Mouse (Mus musculus): ENCODE data around the gene Tssk2. TPM values are rescaled to one million over a fixed set of nuclear protein-coding genes. Genes with fewer than 3 reads are reported as not detected.

Gene Tssk2
- not detected for total RNA-seq (2021)
- long read RNA-seq, experiment 1, result 0 reads
- long read RNA-seq, experiment 2, result 0 reads

DNA sequence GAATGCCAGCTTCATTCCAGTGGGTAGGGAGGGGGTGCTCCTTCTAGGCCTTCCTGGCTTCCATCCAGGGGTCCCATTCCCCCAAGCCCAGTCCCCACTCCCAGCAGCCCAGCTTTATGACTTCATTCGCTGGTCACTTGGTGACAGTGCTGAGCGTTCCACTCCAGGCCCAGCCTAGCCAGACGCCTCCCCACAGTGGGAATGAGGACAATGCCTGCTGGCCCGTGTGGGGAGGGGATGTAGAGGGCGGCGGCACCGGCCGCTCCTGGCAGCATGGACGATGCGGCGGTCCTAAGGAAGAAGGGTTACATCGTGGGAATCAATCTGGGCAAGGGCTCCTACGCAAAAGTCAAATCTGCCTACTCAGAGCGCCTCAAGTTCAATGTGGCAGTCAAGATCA, at the start of gene Tssk2, which contains the start of gene Dgcr2:
Gene Tssk2 (plus strand): TSS at position 176 of the 400 bp plus-strand sequence.
Gene Dgcr2 (minus strand): TSS at position 101 of the 400 bp plus-strand sequence.
- DNase-seq, result no peak

- peak; percentile 33 for DNase-seq
These were observed 49.5 kb upstream of the Tssk2 start for GRCm38 (mm10) chr16:17848928-17849327.

GRCm38 (mm10) chr16:17849486-17849885, 49.0 kb upstream of the Tssk2 start:
- DNase-seq, result no peak

- DNase-seq, result no peak
These were observed 47.1 kb upstream of the Tssk2 start for GRCm38 (mm10) chr16:17851331-17851730.

DNA sequence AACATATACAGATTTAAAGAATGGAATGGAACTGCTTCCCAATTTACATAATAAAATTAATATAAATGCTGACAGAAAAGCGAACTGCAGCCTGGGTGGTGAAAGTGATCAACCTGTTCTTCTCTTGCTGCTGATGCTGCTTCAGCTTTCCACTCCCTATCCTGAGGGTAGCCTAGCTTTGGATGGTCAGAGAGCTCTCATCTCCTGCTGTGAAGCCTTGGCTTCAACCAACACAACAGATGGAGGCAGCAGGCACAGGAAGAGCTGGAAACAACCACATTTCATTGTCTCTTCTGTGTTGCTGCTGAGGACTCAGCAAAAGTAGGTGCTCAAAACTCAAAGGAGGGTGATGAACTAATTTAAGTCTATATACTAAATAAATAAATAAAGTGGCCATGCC, 46.6 kb upstream of the Tssk2 start:
- DNase-seq, result no peak

- DNase-seq, result no peak
These were observed 45.2 kb upstream of the Tssk2 start for GRCm38 (mm10) chr16:17853263-17853662.

DNA sequence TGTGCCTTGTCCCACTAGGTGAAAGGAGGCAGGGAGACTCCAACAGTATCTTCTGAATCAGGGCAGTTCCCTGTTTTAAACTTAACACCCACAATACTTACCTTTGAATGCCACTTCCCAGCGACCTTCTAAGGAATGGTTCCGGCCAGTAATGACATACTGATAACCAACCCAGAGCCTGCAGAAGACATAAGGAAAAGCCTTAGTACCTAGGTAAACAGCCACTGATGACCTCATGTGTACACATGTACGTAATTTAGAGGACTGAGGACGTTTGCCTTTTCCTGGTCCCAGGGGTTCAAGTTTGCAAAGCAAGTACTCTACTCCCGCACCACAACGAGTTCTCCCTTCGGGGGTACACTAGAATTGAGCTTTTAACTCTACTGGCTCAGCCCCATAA, 41.3 kb upstream of the Tssk2 start:
- DNase-seq, result no peak

DNA sequence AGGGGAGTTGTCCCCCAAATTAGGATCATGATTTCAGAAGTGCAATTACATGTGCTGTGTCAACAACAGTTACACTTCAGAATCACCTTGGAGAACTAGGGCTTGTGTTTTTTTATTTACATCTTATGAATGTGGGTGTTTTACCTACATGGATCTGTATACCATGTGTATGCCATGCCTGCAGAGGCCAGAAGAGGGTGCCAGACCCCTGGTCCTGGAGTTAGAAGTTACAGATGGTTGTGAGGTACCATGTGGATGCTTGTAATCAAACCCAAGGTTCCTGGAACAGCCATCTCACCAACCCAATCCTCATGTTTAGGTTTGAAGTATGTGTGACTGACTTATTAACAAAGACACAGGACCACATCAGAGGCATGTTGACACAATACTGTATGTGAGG, 39.8 kb upstream of the Tssk2 start:
- DNase-seq, result no peak

DNA sequence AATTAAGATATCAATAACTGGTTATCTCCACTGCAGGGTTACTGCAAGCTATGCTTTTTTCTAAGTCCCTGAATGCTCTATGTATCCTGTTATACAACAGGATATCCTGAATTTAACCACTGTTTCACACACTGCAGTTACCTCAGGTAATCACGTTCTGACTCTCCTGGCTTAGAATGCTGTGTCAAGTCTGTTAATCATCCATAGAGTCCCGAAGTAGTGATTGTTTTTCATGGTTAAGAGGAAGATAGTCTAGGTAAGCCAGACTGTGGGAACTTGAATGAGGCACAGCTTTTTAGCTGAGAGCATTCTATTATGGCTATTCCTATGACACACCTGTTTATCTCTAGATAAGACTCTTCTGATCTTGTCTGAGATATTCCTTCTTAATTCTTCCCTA, 33.1 kb upstream of the Tssk2 start:
- DNase-seq, result no peak

DNA sequence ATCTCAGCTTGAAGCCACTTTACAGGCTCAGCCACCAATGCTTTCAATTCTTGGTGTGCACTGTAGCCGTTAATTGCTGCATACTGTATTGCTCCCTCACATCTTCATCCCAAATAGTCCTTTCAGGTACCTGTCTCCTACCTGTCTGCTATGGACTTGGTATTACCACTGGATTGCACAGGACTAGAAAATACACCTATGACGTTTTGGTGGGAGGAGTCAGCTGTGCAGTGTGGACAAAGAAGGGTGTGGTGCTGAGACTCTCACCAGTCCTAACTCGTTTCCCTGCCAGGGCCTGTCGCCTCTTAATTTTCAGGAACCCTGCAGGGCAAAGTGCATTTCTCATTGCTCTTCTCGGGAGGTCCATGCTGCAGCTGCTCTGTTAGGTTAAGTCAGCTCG, 32.7 kb upstream of the Tssk2 start:
- DNase-seq, result no peak

GRCm38 (mm10) chr16:17871248-17871647, 27.2 kb upstream of the Tssk2 start:
- DNase-seq, result no peak

DNA sequence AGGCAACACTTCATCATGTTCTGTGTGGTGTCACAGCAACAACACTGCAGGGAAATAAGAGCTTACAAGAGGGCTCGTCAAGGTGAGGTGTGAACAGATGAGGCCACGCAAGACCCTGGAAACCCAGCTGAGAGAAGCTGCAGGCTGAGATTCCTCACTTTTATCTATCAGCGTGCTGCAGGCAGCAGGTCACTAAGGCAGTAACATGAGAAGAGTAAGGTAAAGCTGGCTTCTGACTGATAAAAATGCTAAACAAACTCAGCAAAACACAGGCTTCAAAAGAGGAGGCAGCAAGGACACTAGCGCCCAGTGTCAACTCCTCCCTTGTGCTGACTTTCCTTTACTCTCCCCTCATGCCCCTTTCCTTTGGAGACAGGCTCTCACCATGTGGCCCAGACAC, 25.4 kb upstream of the Tssk2 start:
- no peak for DNase-seq

- no peak for DNase-seq
These were observed 23.3 kb upstream of the Tssk2 start for GRCm38 (mm10) chr16:17875174-17875573.

- no peak for DNase-seq
These were observed 22.3 kb upstream of the Tssk2 start for GRCm38 (mm10) chr16:17876096-17876495.

DNA sequence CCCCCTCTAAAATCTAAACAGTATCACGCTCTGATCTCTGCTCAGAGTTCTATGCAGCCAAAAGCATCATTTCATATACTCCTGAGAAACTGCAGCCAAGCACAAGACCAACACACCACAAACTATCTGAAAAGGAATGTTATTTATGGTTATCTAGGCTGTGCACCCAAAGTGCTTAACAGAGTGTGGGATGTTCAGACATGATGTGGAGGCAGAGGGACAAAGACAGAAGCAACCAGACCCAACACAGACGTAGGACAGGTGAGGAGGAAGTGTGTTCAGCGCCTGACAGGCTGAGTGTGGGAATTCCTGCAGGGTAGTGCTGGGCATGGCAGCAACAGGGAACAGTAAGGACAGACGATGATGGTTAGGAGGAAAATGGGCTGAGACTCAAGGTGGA, 18.9 kb upstream of the Tssk2 start:
- no peak for DNase-seq

DNA sequence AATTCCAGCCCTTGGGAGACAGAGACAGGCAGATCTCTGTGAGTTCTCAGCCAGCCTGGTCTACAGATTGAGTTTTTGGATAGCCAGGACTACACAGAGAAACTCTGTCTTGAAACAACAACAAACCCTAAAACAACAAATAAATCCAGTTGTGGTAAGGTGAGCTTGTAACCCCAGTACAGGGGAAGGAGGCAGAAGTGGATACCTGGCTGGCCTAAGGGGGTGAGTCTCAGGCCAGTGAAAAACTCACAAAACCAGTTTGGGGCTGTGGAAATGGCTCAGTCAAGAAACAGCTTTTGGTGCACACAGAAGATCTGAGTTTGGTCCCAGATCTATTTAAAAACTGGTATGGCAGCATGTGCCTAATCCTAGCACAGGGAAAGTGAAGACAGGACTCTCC, 16.2 kb upstream of the Tssk2 start:
- DNase-seq, result no peak

DNA sequence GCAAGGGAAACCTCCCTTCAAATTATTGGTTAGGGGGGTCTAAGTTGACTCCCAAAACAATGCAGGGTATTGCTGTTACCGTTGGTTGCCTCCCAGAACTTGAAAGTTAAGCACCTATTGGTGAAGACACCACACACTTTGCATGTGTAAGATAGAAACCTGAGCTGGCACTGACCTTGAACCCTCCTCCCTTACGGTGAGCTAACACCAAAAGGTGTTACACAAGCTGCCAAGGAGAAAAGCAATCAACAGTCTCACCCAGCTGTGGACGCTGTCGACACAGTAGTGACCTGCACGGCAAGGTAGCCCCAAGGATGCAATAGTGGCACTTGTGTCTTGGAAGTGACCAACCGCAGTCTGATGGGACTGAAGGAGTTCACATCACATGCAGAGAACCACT, 14.3 kb upstream of the Tssk2 start:
- DNase-seq, result no peak

DNA sequence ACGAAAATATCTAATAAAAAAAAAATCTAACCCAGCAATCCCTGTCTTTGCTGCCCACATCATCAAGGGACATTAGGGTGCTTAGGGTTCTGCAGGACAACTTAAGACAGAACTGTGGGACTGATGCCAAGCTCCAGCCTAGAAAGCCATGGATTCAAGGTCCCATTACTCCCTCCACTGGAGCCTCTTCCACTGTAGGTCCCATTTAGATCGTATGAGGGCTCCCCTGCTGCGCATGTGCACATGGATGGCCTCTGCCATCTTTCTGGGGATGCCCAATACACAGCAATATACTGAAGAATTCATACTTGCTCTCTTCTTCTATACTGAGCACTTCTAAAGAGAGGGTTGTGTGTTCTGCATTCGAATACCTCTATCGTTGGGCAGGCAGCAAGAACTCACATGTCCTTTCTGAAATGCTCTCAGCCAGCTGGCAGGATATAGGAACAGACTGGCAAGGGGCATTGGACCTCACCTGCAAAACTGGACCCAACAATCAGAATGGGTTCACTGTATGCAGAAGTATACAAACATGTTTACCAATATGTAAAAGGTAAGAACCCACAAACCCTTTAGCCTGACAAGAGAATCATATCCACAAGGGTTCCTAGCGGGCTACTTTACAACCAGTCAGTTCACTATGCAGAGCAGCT, 8.6 kb upstream of the Tssk2 start:
- no peak for DNase-seq

GRCm38 (mm10) chr16:17890342-17890727, 8.1 kb upstream of the Tssk2 start:
- DNase-seq, result no peak

GRCm38 (mm10) chr16:17890917-17891566, 7.4 kb upstream of the Tssk2 start:
- peak; percentile 92 for DNase-seq

DNA sequence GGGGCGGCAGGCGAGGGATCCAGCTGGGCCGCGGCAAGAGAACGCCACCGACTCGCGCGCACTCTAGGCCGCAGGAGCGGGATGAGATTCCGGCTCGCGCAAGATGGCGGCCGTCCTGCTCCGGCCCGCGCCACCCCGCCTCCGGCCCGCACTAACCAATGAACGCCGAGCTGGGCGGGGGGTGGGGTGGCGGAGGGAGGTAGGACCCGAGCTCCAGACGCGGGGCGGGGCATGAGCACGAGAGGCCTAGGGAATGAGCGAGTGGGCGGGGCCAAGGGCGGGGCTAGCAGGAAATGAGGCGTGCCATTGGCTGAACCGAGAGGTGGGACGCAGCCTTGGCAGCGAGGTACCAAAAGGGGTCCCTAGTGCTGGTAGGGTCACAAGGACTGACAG, 6.9 kb upstream of the Tssk2 start, which contains the start of gene Gm20518:
Gene Gm20518 (minus strand): TSS at position 105 of the 393 bp plus-strand sequence.
- DNase-seq, result peak; percentile 99

DNA sequence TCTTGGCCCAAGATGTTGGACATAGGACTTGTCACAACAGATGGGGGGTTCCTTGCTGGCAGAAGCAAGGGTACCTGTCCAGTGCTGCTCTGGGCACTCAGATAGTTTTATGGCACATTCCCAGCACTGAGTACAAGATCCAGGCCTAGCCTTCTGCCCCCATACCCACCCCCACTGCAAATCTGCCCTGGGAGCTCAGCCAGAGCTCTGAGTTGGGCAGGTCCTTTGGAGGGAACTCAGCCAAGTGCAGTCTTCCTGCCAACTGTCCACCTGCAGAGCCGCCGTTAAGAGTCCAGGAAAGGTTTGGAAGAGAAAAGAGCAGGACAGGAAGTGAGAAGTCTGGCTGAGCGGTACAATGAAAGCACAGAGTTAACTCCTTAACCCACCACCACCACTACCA, 5.8 kb upstream of the Tssk2 start:
- peak; percentile 60 for DNase-seq

DNA sequence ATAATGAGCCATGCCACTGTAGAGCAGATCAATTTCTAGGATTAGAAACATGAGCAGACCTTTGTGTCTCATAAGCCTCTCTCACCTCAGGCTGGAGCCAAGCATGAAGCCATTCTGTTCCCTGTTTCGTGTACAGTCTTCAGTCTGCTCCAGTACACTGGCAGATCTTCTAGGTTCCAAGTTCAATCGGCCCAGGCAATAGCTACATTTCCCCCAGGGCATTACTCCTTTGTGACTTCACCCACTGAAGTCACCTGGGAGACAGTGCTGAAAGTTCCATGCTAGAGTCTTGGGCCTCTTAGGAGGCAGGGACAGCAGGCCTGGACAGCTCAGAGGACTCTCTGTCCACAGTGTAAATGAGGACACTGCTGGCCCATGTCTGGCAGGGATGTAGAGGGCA, 4.5 kb upstream of the Tssk2 start, which contains the start of gene Tssk1:
Gene Tssk1 (plus strand): TSS at position 301 of the 400 bp plus-strand sequence.
- DNase-seq, result no peak

- no peak for DNase-seq
These were observed 2.3 kb upstream of the Tssk2 start for GRCm38 (mm10) chr16:17896091-17896490.

Measured in adrenal gland, postnatal 10 days (tissue).